ENCODE assay signal across 8 mouse cellular contexts in genomic region chr14:103537355-103538056, GRCm38 (mm10). TPM values are rescaled to one million over a fixed set of nuclear protein-coding genes. Genes with fewer than 3 reads are reported as not detected.
DNase-seq lines count a peak whose midpoint lies in the region; ATAC-seq and TF ChIP-seq lines count a peak whose summit lies in the region.
"Had no signal": no experiment of that assay in that cellular context is flagged by ENCODE, and none has a peak within 500 bp of the region (broad histone marks: within the 10 kb centered on the region; RNA-seq: fewer than 3 reads in every experiment).

No protein-coding gene starts in this region.

- intact Hi-C loops in heart, postnatal 14 days (cut with DNase I): loop anchor here (2.0 to 5.0 kb wide), 3 partner anchors 59 to 525 kb away; partner anchors contain the start of gene Cln5

- H3K9me3 ChIP-seq in liver, embryonic 12.5 days (replicated peaks): no peaks in the 10 kb centered on the region
- H3K9me3 ChIP-seq in liver, embryonic 14.5 days (ENCODE audit: control insufficient read depth, low read length): no peaks in the 10 kb centered on the region

- ATAC-seq in liver, embryonic 12.5 days: no peak
- no peak for ATAC-seq in liver, embryonic 14.5 days (ENCODE audit: insufficient read depth)
- ATAC-seq in neutrophil, adult 5-6 weeks (ENCODE audit: extremely low read depth, insufficient number of reproducible peaks, low FRiP score, poor library complexity, severe bottlenecking): peak; percentile 66

- TF ChIP-seq EP300 in liver, embryonic 14.5 days (IDR thresholded peaks at IDR 0.05; ENCODE audit: low read depth): no peak

- WGBS in liver, adult 2 months: 14% methylated on average over 13 of the region's 13 CpGs
- 15% methylated on average over 13 of the region's 13 CpGs for WGBS in liver, embryonic 12.5 days (ENCODE audit: insufficient replicate concordance)
- 14% methylated on average over 13 of the region's 13 CpGs for WGBS in liver, embryonic 14.5 days (ENCODE audit: insufficient replicate concordance)

- no peaks in the 10 kb centered on the region for H3K27me3 ChIP-seq in liver, adult 2 months (ENCODE audit: control insufficient read depth, insufficient read depth, low read length)
- H3K27me3 ChIP-seq in liver, embryonic 12.5 days (replicated peaks): no peaks in the 10 kb centered on the region
- H3K27me3 ChIP-seq in liver, embryonic 14.5 days (ENCODE audit: control insufficient read depth, insufficient read depth, low read length): no peaks in the 10 kb centered on the region

- H3K79me2 ChIP-seq in liver, adult 2 months (ENCODE audit: control insufficient read depth, insufficient read depth, low read length): no peaks in the 10 kb centered on the region

- no peaks in the 10 kb centered on the region for H3K36me3 ChIP-seq in liver, adult 2 months (ENCODE audit: control insufficient read depth, insufficient read depth, low read length)
- no peaks in the 10 kb centered on the region for H3K36me3 ChIP-seq in liver, embryonic 12.5 days
- no peaks in the 10 kb centered on the region for H3K36me3 ChIP-seq in liver, embryonic 14.5 days (replicated peaks; ENCODE audit: control insufficient read depth, insufficient read depth, low read depth)

- no peak overlapping the region for H3K4me2 ChIP-seq in liver, embryonic 12.5 days
- no peak overlapping the region for H3K4me2 ChIP-seq in liver, embryonic 14.5 days (ENCODE audit: low read depth)

- no peak for TF ChIP-seq POLR2A in liver, adult 2 months (IDR thresholded peaks at IDR 0.05; ENCODE audit: extremely low read depth, insufficient read depth, low read length)

- TF ChIP-seq CTCF in liver, adult 2 months (IDR thresholded peaks at IDR 0.05; ENCODE audit: low read depth, low read length): peak; percentile 29; the same call in 1 of the 2 replicates
- peak; percentile 47; the same call in 1 of the 2 replicates for TF ChIP-seq CTCF in liver, embryonic 14.5 days (IDR thresholded peaks at IDR 0.05; ENCODE audit: low read depth)

- H3K27ac ChIP-seq in liver, adult 2 months (replicated peaks; ENCODE audit: insufficient read depth, low read depth, low read length): no peak overlapping the region
- no peak overlapping the region for H3K27ac ChIP-seq in liver, embryonic 12.5 days
- no peak overlapping the region for H3K27ac ChIP-seq in liver, embryonic 14.5 days
- H3K27ac ChIP-seq: macrophage had no signal

- no peak overlapping the region for H3K4me3 ChIP-seq in liver, adult 2 months (ENCODE audit: insufficient read depth, low read depth, low read length)
- H3K4me3 ChIP-seq in liver, embryonic 12.5 days: no peak overlapping the region
- H3K4me3 ChIP-seq in liver, embryonic 14.5 days (ENCODE audit: insufficient read depth in 1 of 2, low read depth in 2 of 2, low read length in 2 of 2): no peak overlapping the region

- no peak overlapping the region for H3K9ac ChIP-seq in liver, adult 2 months (ENCODE audit: low read depth, low read length)
- no peak overlapping the region for H3K9ac ChIP-seq in liver, embryonic 12.5 days
- H3K9ac ChIP-seq in liver, embryonic 14.5 days (replicated peaks): no peak overlapping the region

- DNase-seq in liver, adult 2 months (ENCODE audit: extremely low read depth, low read depth, low spot score): peak; percentile 13
- DNase-seq in R1 (ENCODE audit: low read depth, low spot score): peak; percentile 34
- DNase-seq in cerebellum, postnatal 10 days: peak; percentile 76 to 83
- DNase-seq in heart, postnatal 14 days: peak; percentile 23 to 64
- peak in 2 of 3 experiments; percentile 9 to 26 for DNase-seq in liver, embryonic 14.5 days (ENCODE audit: low read depth in 3 of 3, low spot score in 3 of 3)

- H3K4me1 ChIP-seq in liver, adult 2 months (ENCODE audit: control insufficient read depth, insufficient read depth, low read length): no peaks in the 10 kb centered on the region
- no peaks in the 10 kb centered on the region for H3K4me1 ChIP-seq in liver, embryonic 12.5 days
- H3K4me1 ChIP-seq in liver, embryonic 14.5 days (replicated peaks; ENCODE audit: control insufficient read depth in 2 of 2, insufficient read depth in 2 of 2, low read length in 1 of 2): no peaks in the 10 kb centered on the region

RNA-seq across cellular contexts. Expression of gene Scel, which starts 24.4 kb away (rescaled TPM):
- total RNA-seq in liver, adult 2 months (2014; rRNA removed): not detected in 2 replicates
- polyA plus RNA-seq in liver, adult 2 months (2012; rRNA removed): not detected in 2 replicates
- polyA plus RNA-seq in liver, embryonic 12.5 days (2016; fragmentation: Nextera tagmentation; extraction: Ambion mirVana): 0.16 and 0.17 TPM in 2 replicates
- total RNA-seq in heart, postnatal 14 days (2021): under 1 TPM; 0.32 to 0.41 TPM
- 0.03 and 0.08 TPM in 2 replicates for polyA plus RNA-seq in liver, embryonic 14.5 days (2012; rRNA removed)
- 0.06 TPM in 1 of 2 replicates, not detected in the other for polyA plus RNA-seq in liver, embryonic 14.5 days (2014; fragmentation: Nextera tagmentation; extraction: Ambion mirVana)
- total RNA-seq in neutrophil, adult 5-6 weeks (2017): 2.1 and 3.6 TPM in 2 replicates

Comparison
In these comparisons a context has a peak if more than half of its experiments do, and no peak if none do; other contexts are left out.
1. DNase-seq: peak in every context shown above with its lines; median percentile 80 in cerebellum, postnatal 10 days; 44 in heart, postnatal 14 days; 34 in R1; 18 in liver, embryonic 14.5 days; 13 in liver, adult 2 months.